Mouse (Mus musculus) neural tube, embryonic 11.5 days (tissue): ENCODE measurements at regions not wholly inside any gene's neighbourhood (a gene's known extent, or its start where the extent isn't known, plus 50 kb on each side); places are given as distances from the start of the nearest gene placed in this dataset.

ENCODE experiments used
- ATAC-seq: fragments of 200-750 bp; cut with Nextera tagmentation; 2 replicates; pipeline ENCODE4 v1.8.0; 2017; ENCODE audit warnings: moderate number of reproducible peaks, mild to moderate bottlenecking, moderate TSS enrichment, moderate library complexity; ENCODE audit not compliant: insufficient read depth, low FRiP score, low TSS enrichment
- DNase-seq: peaks from one replicate; pipeline ENCODE4 v3.0.0-alpha.2; 2015; ENCODE audit warnings: low spot score
- H3K27ac ChIP-seq: fragments of 300-500 bp; sonication (generic); 2 replicates; pipeline ENCODE4 v1.5.1; 2014; ENCODE audit warnings: low read depth, mild to moderate bottlenecking, low read length
- H3K27me3 ChIP-seq: fragments of 300-500 bp; sonication (generic); 2 replicates; pipeline ENCODE4 v1.6.1; 2014; ENCODE audit warnings: mild to moderate bottlenecking, low read length, mixed read lengths; ENCODE audit not compliant: control insufficient read depth, insufficient read depth
- H3K36me3 ChIP-seq: fragments of 300-500 bp; sonication (generic); 2 replicates; pipeline ENCODE4 v1.6.1; 2014; ENCODE audit warnings: mild to moderate bottlenecking, low read length, moderate library complexity, mixed read lengths; ENCODE audit not compliant: control insufficient read depth, insufficient read depth
- H3K4me1 ChIP-seq: fragments of 300-500 bp; sonication (generic); 2 replicates; pipeline ENCODE4 v1.6.1; 2014; ENCODE audit warnings: low read length, mixed read lengths; ENCODE audit not compliant: control insufficient read depth, insufficient read depth
- H3K4me2 ChIP-seq: fragments of 300-500 bp; sonication (generic); 2 replicates; pipeline ENCODE4 v1.6.1; 2014; ENCODE audit warnings: low read depth, mild to moderate bottlenecking, moderate library complexity
- H3K4me3 ChIP-seq: fragments of 300-500 bp; sonication (generic); 2 replicates; pipeline ENCODE4 v1.5.1; 2014; ENCODE audit warnings: low read depth, low read length
- H3K9ac ChIP-seq: fragments of 300-500 bp; sonication (generic); 2 replicates; pipeline ENCODE4 v1.6.1; 2014; ENCODE audit warnings: mild to moderate bottlenecking, low read length
- H3K9me3 ChIP-seq: fragments of 300-500 bp; sonication (generic); 2 replicates; pipeline ENCODE4 v1.6.1; 2016; ENCODE audit warnings: low read length; ENCODE audit not compliant: control insufficient read depth
- whole genome bisulfite sequencing: fragments of 180-500 bp; shearing (Covaris S2); extraction: QIAGEN DNeasy Blood & Tissue Kit; methylation state at CpG from one replicate; pipeline ENCODE4 v1.1.7; 2014; 5-methylcytosine and 5-hydroxymethylcytosine counted together

- Histone ChIP-seq H3K4me2 (no peak overlapping the region), H3K4me1 (0 out of 2 replicates have a peak, but pooled peaks cover 2% of the 10 kb centered on the region), H3K36me3 (no peaks in the 10 kb centered on the region), H3K9me3 (no peaks in the 10 kb centered on the region), H3K4me3 (no peak overlapping the region), H3K9ac (no peak overlapping the region), H3K27ac (no peak overlapping the region), H3K27me3 (no peaks in the 10 kb centered on the region)
- DNase-seq: peak; percentile 10
- WGBS: 57% methylated on average over 9 of the region's 9 CpGs
- peak; percentile 53 for ATAC-seq
These were observed 85.0 kb upstream of the Iqcj start for GRCm38 (mm10) chr3:67806847-67807601.

GRCm38 (mm10) chr3:67828156-67828555, 63.9 kb upstream of the Iqcj start:
- H3K4me3 ChIP-seq: no peak overlapping the region
- no peaks in the 10 kb centered on the region for H3K27me3 ChIP-seq
- DNase-seq (no peak), ATAC-seq (no peak)
- H3K27ac ChIP-seq: no peak overlapping the region
- H3K4me1 ChIP-seq: no peaks in the 10 kb centered on the region
- H3K9me3 ChIP-seq: no peaks in the 10 kb centered on the region
- H3K4me2 ChIP-seq: no peak overlapping the region
- H3K9ac ChIP-seq: no peak overlapping the region
- H3K36me3 ChIP-seq: no peaks in the 10 kb centered on the region
- WGBS: 71% methylated on average over 2 of the region's 2 CpGs

DNA sequence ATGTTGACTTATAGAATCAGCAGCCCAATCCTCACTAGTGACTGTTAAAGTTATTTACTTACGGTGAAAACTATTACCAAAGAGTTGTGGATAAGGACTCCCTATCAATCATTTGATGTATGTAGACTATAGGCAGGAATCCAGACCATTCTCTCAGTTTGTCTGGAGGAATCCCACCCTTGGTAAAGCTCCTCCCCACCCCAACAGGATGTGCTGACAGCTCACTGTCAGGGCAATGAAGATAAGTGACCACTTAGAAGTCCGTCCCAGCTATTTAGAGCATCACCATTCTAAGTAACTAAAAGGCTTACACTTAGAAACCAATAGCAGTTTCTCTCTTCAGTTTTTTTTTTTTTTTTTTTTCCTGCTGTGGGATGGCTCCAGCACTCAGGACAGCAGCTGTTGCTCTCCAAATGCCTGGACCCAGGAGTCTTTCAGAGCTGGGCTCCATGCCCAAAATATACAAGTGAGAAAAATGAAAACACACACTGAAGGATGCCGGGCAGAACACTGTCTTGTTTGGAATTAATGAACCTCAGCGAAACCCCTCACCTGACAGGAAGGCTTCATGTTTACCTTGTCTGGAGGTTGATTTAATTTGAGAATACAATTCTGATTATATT, 58.9 kb upstream of the Iqcj start:
- no peaks in the 10 kb centered on the region for H3K27me3 ChIP-seq
- H3K4me1 ChIP-seq: no peaks in the 10 kb centered on the region
- no peak for DNase-seq
- no peak overlapping the region for H3K27ac ChIP-seq
- no peak for ATAC-seq
- no peaks in the 10 kb centered on the region for H3K9me3 ChIP-seq
- H3K36me3 ChIP-seq: no peaks in the 10 kb centered on the region
- WGBS: 69% methylated on average over 4 of the region's 4 CpGs
- H3K9ac ChIP-seq: no peak overlapping the region
- no peak overlapping the region for H3K4me3 ChIP-seq
- H3K4me2 ChIP-seq: no peak overlapping the region
